ENCODE assay signal across 8 mouse cellular contexts in the genomic region with DNA sequence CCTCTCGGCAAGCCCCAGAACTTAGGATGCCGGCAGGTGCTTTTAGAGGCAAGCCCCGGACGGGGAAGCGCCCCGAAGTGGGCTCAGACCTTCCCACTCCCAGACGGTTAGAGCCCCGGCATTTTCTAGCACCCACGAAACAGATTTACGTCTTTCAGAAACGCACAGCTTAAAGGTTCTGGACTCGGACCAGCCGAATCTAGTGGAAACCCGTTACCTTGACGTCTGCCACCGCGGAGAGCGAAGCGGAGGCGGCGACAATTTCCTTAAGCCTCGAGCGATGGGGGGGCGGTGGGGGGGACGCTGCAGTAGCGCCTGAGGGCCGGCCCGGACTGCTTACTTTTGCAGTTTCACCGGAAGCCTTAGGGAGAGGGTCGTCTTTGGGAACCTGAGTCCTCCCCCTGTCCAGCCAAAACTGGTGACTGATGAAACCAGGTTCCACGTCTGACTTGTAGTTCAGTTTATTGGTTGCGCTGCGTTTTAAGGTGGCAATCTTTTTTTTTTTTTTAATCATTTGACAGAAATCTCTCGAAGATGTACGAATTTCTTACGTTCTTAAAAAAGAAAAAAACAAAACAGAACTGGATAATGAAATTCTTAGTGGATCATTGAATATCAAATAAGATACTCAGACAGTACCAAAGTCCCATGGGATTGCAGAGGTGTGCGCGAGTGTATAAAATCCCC. TPM values are rescaled to one million over a fixed set of nuclear protein-coding genes. Genes with fewer than 3 reads are reported as not detected.
DNase-seq lines count a peak whose midpoint lies in the region; ATAC-seq and TF ChIP-seq lines count a peak whose summit lies in the region.

No protein-coding gene starts in this region.

- peaks cover 22% of the 10 kb centered on the region for H3K4me1 ChIP-seq in erythroblast, embryonic 14.5 days (ENCODE audit: control insufficient read depth)
- peaks cover 19% of the 10 kb centered on the region for H3K4me1 ChIP-seq in forebrain, embryonic 10.5 days

- peak; percentile 58 to 87 for DNase-seq in adrenal gland, adult (ENCODE audit: inconsistent age in 2 of 2, low spot score in 1 of 2)
- no peak for DNase-seq in forebrain, embryonic 10.5 days (ENCODE audit: extremely low spot score, low spot score)
- peak in 1 of 2 experiments; percentile 14 for DNase-seq in layer of hippocampus, adult 2 months (ENCODE audit: low spot score in 2 of 2)
- DNase-seq in lung, postnatal 25 days (ENCODE audit: low spot score) = peak; percentile 12
- DNase-seq in right cerebral cortex, postnatal 10 days (ENCODE audit: low spot score in 2 of 2) = peak; percentile 56 to 57

- peak overlapping the region; percentile 86 for H3K4me3 ChIP-seq in erythroblast, embryonic 14.5 days (replicated peaks)
- H3K4me3 ChIP-seq in forebrain, embryonic 10.5 days = peak overlapping the region; percentile 88
- peak overlapping the region; percentile 91 for H3K4me3 ChIP-seq in layer of hippocampus, adult 2 months

- ATAC-seq in erythroblast, adult 5-6 weeks (replicated peaks; ENCODE audit: low FRiP score, poor library complexity, severe bottlenecking) = no peak
- peak; percentile 22 to 62; a peak in 3 of 4 replicates for ATAC-seq in hematopoietic stem cell, adult 5-6 weeks (replicated peaks in 1 of 2; ENCODE audit: insufficient read depth in 1 of 2, low FRiP score in 2 of 2, low TSS enrichment in 1 of 2, low read depth in 1 of 2, poor library complexity in 2 of 2, severe bottlenecking in 2 of 2)

- 1% methylated on average over 38 of the region's 38 CpGs for WGBS in forebrain, embryonic 10.5 days

- H3K27me3 ChIP-seq in erythroblast, embryonic 14.5 days (ENCODE audit: control insufficient read depth) = peaks cover 52% of the 10 kb centered on the region
- peaks cover 17% of the 10 kb centered on the region for H3K27me3 ChIP-seq in forebrain, embryonic 10.5 days (ENCODE audit: poor library complexity, severe bottlenecking)

- H3K27ac ChIP-seq in forebrain, embryonic 10.5 days = peak overlapping the region; percentile 94
- H3K27ac ChIP-seq in layer of hippocampus, adult 2 months = peak overlapping the region; percentile 85

- H3K9me3 ChIP-seq in erythroblast, embryonic 14.5 days (ENCODE audit: control insufficient read depth, low read length) = no peaks in the 10 kb centered on the region
- H3K9me3 ChIP-seq in forebrain, embryonic 10.5 days = no peaks in the 10 kb centered on the region

- H3K36me3 ChIP-seq in erythroblast, embryonic 14.5 days (ENCODE audit: control insufficient read depth) = no peaks in the 10 kb centered on the region
- H3K36me3 ChIP-seq in forebrain, embryonic 10.5 days (replicated peaks) = no peaks in the 10 kb centered on the region

- TF ChIP-seq CTCF in layer of hippocampus, adult 2 months (conservative IDR thresholded peaks at IDR 0.05) = no peak

RNA-seq across cellular contexts. Expression of a gene that starts 0.7 kb away (rescaled TPM):
- 0.07 and 0.08 TPM in 2 replicates for polyA plus RNA-seq in erythroblast, embryonic 14.5 days (2012)
- 4.4 and 10.7 TPM in 2 replicates for total RNA-seq in erythroblast, adult 5-6 weeks (2015; ENCODE audit: low replicate concordance)
- total RNA-seq in erythroblast, adult 5-6 weeks (2017; ENCODE audit: low replicate concordance) = 7.8 and 8.9 TPM in 2 replicates
- 36.7 and 37.5 TPM in 2 replicates for polyA plus RNA-seq in forebrain, embryonic 10.5 days (2016; fragmentation: Nextera tagmentation; extraction: Ambion mirVana)
- 71.5 and 86.2 TPM in 2 replicates for total RNA-seq in hematopoietic stem cell, adult 5-6 weeks (2017)
- 10 to 100 TPM; 38.0 to 39.6 TPM for total RNA-seq in layer of hippocampus, adult 2 months (2021)
